Mouse (Mus musculus) intestine, postnatal 0 days (tissue): ENCODE data around the gene Ptf1a. TPM values are rescaled to one million over a fixed set of nuclear protein-coding genes. Genes with fewer than 3 reads are reported as not detected.

Experiments used
- ATAC-seq: fragments of 200-750 bp; cut with Nextera tagmentation; 2 replicates; pipeline ENCODE4 v1.8.0; 2017; ENCODE audit warnings: mild to moderate bottlenecking, moderate TSS enrichment, moderate library complexity
- H3K27ac ChIP-seq: fragments of 300-500 bp; sonication (generic); 2 replicates; pipeline ENCODE4 v1.5.1; 2014; ENCODE audit warnings: mild to moderate bottlenecking, low read depth, low read length, moderate library complexity
- H3K27me3 ChIP-seq: fragments of 300-500 bp; sonication (generic); replicated peaks from 2 replicates; pipeline ENCODE4 v1.6.1; 2014; ENCODE audit warnings: low read length, mixed read lengths; ENCODE audit not compliant: control insufficient read depth, insufficient read depth
- H3K36me3 ChIP-seq: fragments of 300-500 bp; sonication (generic); 2 replicates; pipeline ENCODE4 v1.6.1; 2014; ENCODE audit warnings: mild to moderate bottlenecking, moderate library complexity; ENCODE audit not compliant: control insufficient read depth, insufficient read depth
- H3K4me1 ChIP-seq: fragments of 300-500 bp; sonication (generic); replicated peaks from 2 replicates; pipeline ENCODE4 v1.6.1; 2014; ENCODE audit warnings: antibody characterized with exemption, low read length, mixed read lengths; ENCODE audit not compliant: control insufficient read depth, insufficient read depth
- H3K4me2 ChIP-seq: fragments of 300-500 bp; sonication (generic); replicated peaks from 2 replicates; pipeline ENCODE4 v1.6.1; 2014; ENCODE audit warnings: low read depth, mild to moderate bottlenecking, moderate library complexity
- H3K4me3 ChIP-seq: fragments of 300-500 bp; sonication (generic); 2 replicates; pipeline ENCODE4 v1.5.1; 2014; ENCODE audit warnings: low read depth, low read length
- H3K9ac ChIP-seq: fragments of 300-500 bp; sonication (generic); 2 replicates; pipeline ENCODE4 v1.6.1; 2014; ENCODE audit warnings: mild to moderate bottlenecking, low read depth, low read length
- H3K9me3 ChIP-seq: fragments of 300-500 bp; sonication (generic); 2 replicates; pipeline ENCODE4 v1.6.1; 2016; ENCODE audit warnings: mixed run types; ENCODE audit not compliant: control insufficient read depth
- CTCF ChIP-seq: sonication (generic); IDR thresholded peaks from 2 replicates; pipeline ENCODE4 v1.5.1; 2016; ENCODE audit warnings: low read depth, mild to moderate bottlenecking, control low read depth, antibody characterized with exemption, moderate library complexity
- WGBS: fragments of 180-500 bp; shearing (Covaris S2); extraction: QIAGEN DNeasy Blood & Tissue Kit; methylation state at CpG from one replicate; pipeline ENCODE4 v1.1.7; 2014; 5-methylcytosine and 5-hydroxymethylcytosine counted together
- polyA plus RNA-seq: library from polyadenylated mRNA; unstranded; fragments of >200 nt; fragmentation: Nextera tagmentation; extraction: Ambion mirVana; gene quantifications from 2 replicates; pipeline ENCODE4 v1.2.1, GENCODE M21; 2015

Gene Ptf1a
- polyA plus RNA-seq, 1 experiment from 2014 or later, result not detected

GRCm38 (mm10) chr2:19431186-19431585, 14.3 kb upstream of the Ptf1a start:
- Histone ChIP-seq H3K4me1 (no peaks in the 10 kb centered on the region), H3K36me3 (no peaks in the 10 kb centered on the region), H3K9me3 (no peaks in the 10 kb centered on the region), H3K4me2 (no peak overlapping the region), H3K27ac (no peak overlapping the region), H3K9ac (no peak overlapping the region), H3K4me3 (no peak overlapping the region), H3K27me3 (peaks cover 61% of the 10 kb centered on the region)
- no peak for ATAC-seq
- WGBS, result under 1% methylated on average over 18 of the region's 18 CpGs
- TF ChIP-seq CTCF, result peak; percentile 41

GRCm38 (mm10) chr2:19431614-19432323, 13.7 kb upstream of the Ptf1a start:
- no peak for ATAC-seq
- Histone ChIP-seq H3K36me3 (no peaks in the 10 kb centered on the region), H3K27me3 (peaks cover 59% of the 10 kb centered on the region), H3K4me1 (no peaks in the 10 kb centered on the region), H3K27ac (no peak overlapping the region), H3K9ac (no peak overlapping the region), H3K9me3 (no peaks in the 10 kb centered on the region), H3K4me3 (no peak overlapping the region; the same call in 1 of the 2 replicates), H3K4me2 (no peak overlapping the region)
- 4% methylated on average over 41 of the region's 41 CpGs for WGBS
- TF ChIP-seq CTCF, result no peak

GRCm38 (mm10) chr2:19444346-19444745, 1.1 kb upstream of the Ptf1a start:
- Histone ChIP-seq H3K9me3 (no peaks in the 10 kb centered on the region), H3K27ac (no peak overlapping the region)

GRCm38 (mm10) chr2:19445871-19446501, 523 bp downstream of the Ptf1a start:
- H3K9me3 ChIP-seq, result no peaks in the 10 kb centered on the region
- no peak for TF ChIP-seq CTCF
- no peak overlapping the region for H3K27ac ChIP-seq
- under 1% methylated on average over 66 of the region's 67 CpGs for WGBS
- no peak for ATAC-seq
- 0 out of 2 replicates have a peak overlapping the region, but pooled peaks have one; percentile 21 for H3K4me2 ChIP-seq
- H3K4me3 ChIP-seq, result peak overlapping the region; percentile 11; the same call in 1 of the 2 replicates
- no peak overlapping the region for H3K9ac ChIP-seq
- no peaks in the 10 kb centered on the region for H3K4me1 ChIP-seq
- H3K27me3 ChIP-seq, result peaks cover 73% of the 10 kb centered on the region
- no peaks in the 10 kb centered on the region for H3K36me3 ChIP-seq

More at GRCm38 (mm10) chr2:19444346-19444745, 1.1 kb upstream of the Ptf1a start:
- Histone ChIP-seq H3K27me3 (peaks cover 59% of the 10 kb centered on the region), H3K4me3 (no peak overlapping the region), H3K9ac (no peak overlapping the region), H3K4me1 (no peaks in the 10 kb centered on the region), H3K4me2 (no peak overlapping the region), H3K36me3 (no peaks in the 10 kb centered on the region)
- WGBS, result 2% methylated on average over 9 of the region's 9 CpGs
- no peak for TF ChIP-seq CTCF
- no peak for ATAC-seq

- Histone ChIP-seq H3K4me1 (no peaks in the 10 kb centered on the region), H3K27ac (no peak overlapping the region), H3K36me3 (no peaks in the 10 kb centered on the region), H3K4me2 (no peak overlapping the region), H3K4me3 (no peak overlapping the region), H3K9ac (no peak overlapping the region), H3K9me3 (no peaks in the 10 kb centered on the region), H3K27me3 (peaks cover 81% of the 10 kb centered on the region)
- no peak for ATAC-seq
- TF ChIP-seq CTCF, result no peak
- 5% methylated on average over 7 of the region's 7 CpGs for WGBS
These were observed 1.3 kb downstream of the Ptf1a start for GRCm38 (mm10) chr2:19446746-19447145.

GRCm38 (mm10) chr2:19448042-19448700, 2.7 kb downstream of the Ptf1a start:
- WGBS, result 2% methylated on average over 29 of the region's 31 CpGs
- no peak overlapping the region for H3K4me3 ChIP-seq
- no peak for ATAC-seq

More at GRCm38 (mm10) chr2:19448042-19448700, 2.7 kb downstream of the Ptf1a start:
- Histone ChIP-seq H3K4me1 (no peaks in the 10 kb centered on the region), H3K4me2 (no peak overlapping the region; the same call in 1 of the 2 replicates), H3K9me3 (no peaks in the 10 kb centered on the region), H3K9ac (no peak overlapping the region), H3K27me3 (peaks cover 90% of the 10 kb centered on the region), H3K27ac (no peak overlapping the region), H3K36me3 (no peaks in the 10 kb centered on the region)
- peak; percentile 36 for TF ChIP-seq CTCF
